ENCODE assay signal across 24 mouse cellular contexts in genomic region chr12:105116648-105117047, GRCm38 (mm10). TPM values are rescaled to one million over a fixed set of nuclear protein-coding genes. Genes with fewer than 3 reads are reported as not detected.
"Had no signal": no experiment of that assay in that cellular context is flagged by ENCODE, and none has a peak within 500 bp of the region (broad histone marks: within the 10 kb centered on the region; RNA-seq: fewer than 3 reads in every experiment).

No protein-coding gene starts in this region.

- H3K27me3 ChIP-seq: midbrain, embryonic 12.5 days; neural tube, embryonic 12.5 days; stomach, embryonic 15.5 days had no signal

- DNase-seq: lung, adult 18-20 months; lung, embryonic 14.5 days; lung, postnatal 10 days; lung, postnatal 4 days; midbrain, embryonic 14.5 days; right cerebral cortex, postnatal 14 days; thymus, adult 2 months; thymus, postnatal 25 days; thymus, postnatal 4 days had no signal

- H3K27ac ChIP-seq: midbrain, embryonic 10.5 days; midbrain, embryonic 12.5 days; neural tube, embryonic 12.5 days; stomach, embryonic 15.5 days; stomach, postnatal 0 days had no signal

- H3K4me3 ChIP-seq: midbrain, embryonic 10.5 days; midbrain, embryonic 12.5 days; myocyte; neural tube, embryonic 12.5 days; stomach, embryonic 15.5 days had no signal

- H3K4me2 ChIP-seq: lung, embryonic 14.5 days; midbrain, embryonic 12.5 days; neural tube, embryonic 12.5 days; stomach, embryonic 15.5 days had no signal

- ATAC-seq: midbrain, embryonic 16.5 days had no signal

- H3K9ac ChIP-seq: lung, embryonic 14.5 days; midbrain, embryonic 12.5 days; neural tube, embryonic 12.5 days; stomach, embryonic 15.5 days had no signal

- H3K36me3 ChIP-seq: midbrain, embryonic 10.5 days; midbrain, embryonic 12.5 days; neural tube, embryonic 12.5 days; stomach, embryonic 15.5 days had no signal

- H3K9me3 ChIP-seq: midbrain, embryonic 10.5 days; midbrain, embryonic 12.5 days; neural tube, embryonic 12.5 days; stomach, embryonic 15.5 days had no signal

- H3K4me1 ChIP-seq: stomach, embryonic 15.5 days had no signal

RNA-seq across cellular contexts. Expression of gene Tcl1b2, which starts 29.2 kb away (rescaled TPM):
- total RNA-seq: megakaryocyte-erythroid progenitor cell, adult 5-6 weeks; neutrophil, adult 5-6 weeks had no signal
- polyA plus RNA-seq: liver, embryonic 16.5 days; lung, embryonic 14.5 days; lung, embryonic 16.5 days; midbrain, embryonic 10.5 days; midbrain, embryonic 12.5 days; midbrain, embryonic 14.5 days; midbrain, embryonic 16.5 days; myocyte; neural tube, embryonic 12.5 days; neural tube, embryonic 14.5 days; spleen, adult 2 months; stomach, embryonic 15.5 days; stomach, postnatal 0 days; thymus, adult 2 months; urinary bladder, adult 2 months had no signal

RNA-seq across cellular contexts. Expression of gene Tcl1b1, which starts 42.8 kb away (rescaled TPM):
- total RNA-seq: megakaryocyte-erythroid progenitor cell, adult 5-6 weeks; neutrophil, adult 5-6 weeks had no signal
- polyA plus RNA-seq: liver, embryonic 16.5 days; lung, embryonic 14.5 days; lung, embryonic 16.5 days; midbrain, embryonic 10.5 days; midbrain, embryonic 12.5 days; midbrain, embryonic 14.5 days; midbrain, embryonic 16.5 days; myocyte; neural tube, embryonic 12.5 days; neural tube, embryonic 14.5 days; spleen, adult 2 months; stomach, embryonic 15.5 days; stomach, postnatal 0 days; testis, adult 2 months; thymus, adult 2 months; urinary bladder, adult 2 months had no signal

RNA-seq across cellular contexts. Expression of gene Tcl1b5, which starts 59.5 kb away (rescaled TPM):
- total RNA-seq: megakaryocyte-erythroid progenitor cell, adult 5-6 weeks; neutrophil, adult 5-6 weeks had no signal
- polyA plus RNA-seq: liver, embryonic 16.5 days; lung, embryonic 14.5 days; lung, embryonic 16.5 days; midbrain, embryonic 10.5 days; midbrain, embryonic 12.5 days; midbrain, embryonic 14.5 days; midbrain, embryonic 16.5 days; neural tube, embryonic 12.5 days; neural tube, embryonic 14.5 days; spleen, adult 2 months; stomach, embryonic 15.5 days; stomach, postnatal 0 days; testis, adult 2 months; urinary bladder, adult 2 months had no signal
